Mouse (Mus musculus): Measurements from ENCODE around the gene Srgap1. TPM values are rescaled to one million over a fixed set of nuclear protein-coding genes. Genes with fewer than 3 reads are reported as not detected.

The Srgap1 gene
- polyA plus RNA-seq, 1 experiment: not detected

DNA sequence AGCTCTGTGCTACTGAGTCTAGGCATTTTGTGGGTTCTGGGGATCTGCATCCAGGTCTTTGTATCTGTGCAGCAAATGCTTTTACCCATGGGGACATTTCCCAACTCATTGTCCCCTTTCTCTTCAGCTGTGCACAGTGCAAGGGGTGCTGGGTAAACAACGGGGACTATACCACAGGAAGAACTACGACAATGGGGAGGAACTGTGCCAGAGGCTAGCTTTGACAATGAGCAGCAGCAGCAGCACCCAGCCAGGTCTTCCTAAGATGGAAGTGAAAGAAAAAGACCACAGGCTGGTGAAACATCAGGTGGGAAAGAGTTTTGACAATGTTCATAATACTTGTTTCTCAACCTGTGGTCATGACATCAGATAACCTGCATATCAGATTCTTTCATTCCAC is 197.6 kb downstream of the Srgap1 start:
- WGBS: 90% methylated on average over 2 of the region's 2 CpGs
- Histone ChIP-seq H3K4me1 (ENCODE audit: control insufficient read depth, insufficient read depth, low read length) (no peaks in the 10 kb centered on the region), H3K4me3 (ENCODE audit: insufficient read depth, low read depth, low read length) (no peak overlapping the region), H3K27ac (ENCODE audit: insufficient read depth, low read depth, low read length) (no peak overlapping the region)
- TF ChIP-seq POLR2A (IDR thresholded peaks at IDR 0.05; ENCODE audit: insufficient read depth, low read depth, low read length) (no peak), CTCF (IDR thresholded peaks at IDR 0.05; ENCODE audit: insufficient read depth, low read depth, low read length) (no peak)

DNA sequence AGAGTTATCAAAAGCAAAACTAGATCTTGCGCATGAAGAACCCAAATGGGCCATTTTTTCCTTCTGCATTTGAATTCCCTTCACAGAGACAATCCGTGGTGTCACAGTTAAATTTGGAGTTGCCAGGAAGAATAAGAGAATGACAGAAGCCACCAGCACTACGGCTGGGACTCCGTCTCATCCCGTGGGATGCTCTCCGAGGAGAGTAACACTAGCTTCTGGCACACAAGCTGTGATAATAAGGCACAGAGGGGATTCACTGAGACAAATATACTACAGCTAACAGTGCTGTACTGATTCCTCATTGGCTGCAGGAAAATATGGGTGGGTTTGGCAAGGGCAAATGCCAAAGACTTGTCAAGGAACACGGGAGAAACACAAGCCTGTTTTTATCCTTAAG is 201.4 kb downstream of the Srgap1 start:
- H3K4me3 ChIP-seq (ENCODE audit: insufficient read depth, low read depth, low read length): no peak overlapping the region
- no peaks in the 10 kb centered on the region for H3K4me1 ChIP-seq (ENCODE audit: control insufficient read depth, insufficient read depth, low read length)
- H3K27ac ChIP-seq (ENCODE audit: insufficient read depth, low read depth, low read length): no peak overlapping the region
- TF ChIP-seq POLR2A (IDR thresholded peaks at IDR 0.05; ENCODE audit: insufficient read depth, low read depth, low read length) (no peak), CTCF (IDR thresholded peaks at IDR 0.05; ENCODE audit: insufficient read depth, low read depth, low read length) (no peak)
- WGBS: 62% methylated on average over 7 of the region's 7 CpGs

- TF ChIP-seq CTCF (IDR thresholded peaks at IDR 0.05; ENCODE audit: insufficient read depth, low read depth, low read length) (no peak), POLR2A (IDR thresholded peaks at IDR 0.05; ENCODE audit: insufficient read depth, low read depth, low read length) (no peak)
- WGBS: 60% methylated on average over 16 of the region's 16 CpGs
- no peak overlapping the region for H3K4me3 ChIP-seq (ENCODE audit: insufficient read depth, low read depth, low read length)
- H3K4me1 ChIP-seq (ENCODE audit: control insufficient read depth, insufficient read depth, low read length): no peaks in the 10 kb centered on the region; the same call in 1 of the 2 replicates
- H3K27ac ChIP-seq (ENCODE audit: insufficient read depth, low read depth, low read length): 0 out of 2 replicates have a peak overlapping the region, but pooled peaks have one; percentile 21
Observed at GRCm38 (mm10) chr10:121837166-121837898, 209.8 kb downstream of the Srgap1 start.

GRCm38 (mm10) chr10:121836507-121837165 is 210.5 kb downstream of the Srgap1 start:
- Histone ChIP-seq H3K4me1 (ENCODE audit: control insufficient read depth, insufficient read depth, low read length) (no peaks in the 10 kb centered on the region; the same call in 1 of the 2 replicates), H3K4me3 (ENCODE audit: insufficient read depth, low read depth, low read length) (peak overlapping the region; percentile 25), H3K27ac (ENCODE audit: insufficient read depth, low read depth, low read length) (0 out of 2 replicates have a peak overlapping the region, but pooled peaks have one; percentile 21)
- WGBS: 28% methylated on average over 18 of the region's 18 CpGs
- TF ChIP-seq POLR2A (IDR thresholded peaks at IDR 0.05; ENCODE audit: insufficient read depth, low read depth, low read length): no peak
- no peak for TF ChIP-seq CTCF (IDR thresholded peaks at IDR 0.05; ENCODE audit: insufficient read depth, low read depth, low read length)

DNA sequence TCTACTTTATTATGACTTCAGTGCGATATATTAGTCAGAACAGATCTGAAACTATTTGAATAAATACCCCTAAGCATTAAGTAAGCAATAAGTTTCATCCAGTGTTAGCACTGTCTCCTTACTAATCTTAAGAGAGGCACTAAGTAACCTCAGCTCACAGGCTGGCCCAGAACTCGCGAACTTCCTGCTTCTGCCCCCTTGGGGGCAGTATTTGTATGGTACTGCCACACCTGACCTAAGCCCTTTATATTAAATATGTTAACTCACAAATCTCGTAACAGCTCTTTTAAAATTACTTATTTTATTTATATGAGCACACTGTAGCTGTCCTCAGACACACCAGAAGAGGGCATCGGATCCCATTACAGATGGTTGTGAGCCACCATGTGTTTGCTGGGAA is 213.7 kb downstream of the Srgap1 start:
- Histone ChIP-seq H3K4me1 (ENCODE audit: control insufficient read depth, insufficient read depth, low read length) (peaks cover 8% of the 10 kb centered on the region), H3K4me3 (ENCODE audit: insufficient read depth, low read depth, low read length) (no peak overlapping the region), H3K27ac (ENCODE audit: insufficient read depth, low read depth, low read length) (no peak overlapping the region)
- whole genome bisulfite sequencing: 87% methylated on average over 5 of the region's 5 CpGs
- no peak for TF ChIP-seq POLR2A (IDR thresholded peaks at IDR 0.05; ENCODE audit: insufficient read depth, low read depth, low read length)
- TF ChIP-seq CTCF (IDR thresholded peaks at IDR 0.05; ENCODE audit: insufficient read depth, low read depth, low read length): no peak

DNA sequence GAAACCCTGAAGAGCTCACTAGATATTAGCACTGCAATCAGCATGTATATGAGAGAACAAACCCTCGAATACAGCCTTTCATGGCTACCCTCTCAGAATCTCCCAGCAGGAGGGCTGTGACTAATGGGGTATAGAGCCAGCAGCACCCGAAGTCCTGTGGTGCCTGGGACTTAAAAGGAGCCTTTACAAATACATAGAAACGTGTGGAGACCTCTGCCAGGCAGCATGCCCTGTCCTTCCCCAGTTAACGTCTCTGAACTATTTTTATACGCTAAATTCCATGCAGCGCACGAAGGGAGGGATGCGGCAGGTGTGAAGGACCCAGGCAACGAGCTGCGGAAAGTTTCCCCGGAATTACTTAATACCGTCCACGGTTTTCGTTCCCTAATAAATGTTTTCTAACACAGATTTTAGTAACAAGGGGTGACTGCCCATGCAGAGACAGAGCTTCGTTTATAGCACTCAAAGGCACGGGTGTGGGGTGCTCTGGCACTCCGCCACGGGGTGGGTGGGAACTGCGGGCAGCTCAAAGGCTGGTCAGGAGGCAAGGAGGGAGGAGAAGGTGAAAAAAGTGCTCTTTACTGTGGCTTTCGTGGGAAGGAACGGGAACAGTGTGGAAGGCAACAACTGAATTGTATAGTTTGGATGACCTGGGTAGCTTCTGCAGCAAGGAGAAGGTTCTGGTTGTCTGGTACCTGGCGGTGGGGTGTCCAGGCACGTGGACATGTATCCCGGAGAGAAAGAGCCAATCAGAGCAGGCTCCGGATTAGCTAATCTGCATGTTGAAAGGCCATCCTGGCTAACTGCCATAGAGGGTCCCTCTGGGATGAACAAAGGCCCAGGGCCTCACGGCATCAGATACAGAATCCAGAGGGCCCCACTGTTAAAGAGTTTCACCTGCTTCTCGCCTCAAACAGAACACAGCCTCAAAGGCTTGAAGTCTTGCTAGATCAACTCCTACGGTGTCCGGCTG is 216.5 kb downstream of the Srgap1 start:
- 31% methylated on average over 29 of the region's 29 CpGs for WGBS

DNA sequence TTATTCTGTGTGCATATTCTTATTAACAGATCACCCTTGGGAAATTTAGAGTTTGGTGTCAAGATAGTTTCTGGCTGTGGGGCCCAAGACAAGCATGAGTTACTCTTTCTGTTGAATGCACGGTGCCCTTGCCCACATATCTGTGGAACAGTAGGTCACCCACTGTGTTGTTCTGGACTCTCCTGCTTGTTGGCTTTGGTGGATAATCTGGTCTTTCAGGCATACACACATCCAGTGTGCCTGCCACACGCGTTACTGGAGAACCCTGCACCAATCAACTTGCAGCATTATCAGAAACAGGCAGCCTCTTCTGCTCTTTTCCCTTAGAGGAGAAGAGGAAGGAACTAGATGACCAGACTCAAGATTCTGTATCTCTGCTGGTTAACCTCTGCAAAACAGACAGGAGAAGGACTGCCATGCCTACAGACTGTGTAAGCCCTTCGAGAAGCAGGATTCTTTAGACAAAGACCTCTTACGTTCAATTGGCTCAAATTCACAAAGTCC is 217.3 kb downstream of the Srgap1 start:
- H3K4me1 ChIP-seq (ENCODE audit: control insufficient read depth, insufficient read depth, low read length): peaks cover 8% of the 10 kb centered on the region
- no peak overlapping the region for H3K27ac ChIP-seq (ENCODE audit: insufficient read depth, low read depth, low read length)
- TF ChIP-seq CTCF (IDR thresholded peaks at IDR 0.05; ENCODE audit: insufficient read depth, low read depth, low read length): no peak
- TF ChIP-seq POLR2A (IDR thresholded peaks at IDR 0.05; ENCODE audit: insufficient read depth, low read depth, low read length): no peak
- no peak overlapping the region for H3K4me3 ChIP-seq (ENCODE audit: insufficient read depth, low read depth, low read length)
- WGBS: 55% methylated on average over 5 of the region's 5 CpGs

More for the DNA sequence above, 216.5 kb downstream of the Srgap1 start:
- Histone ChIP-seq H3K4me3 (ENCODE audit: insufficient read depth, low read depth, low read length) (no peak overlapping the region), H3K27ac (ENCODE audit: insufficient read depth, low read depth, low read length) (no peak overlapping the region), H3K4me1 (ENCODE audit: control insufficient read depth, insufficient read depth, low read length) (peaks cover 8% of the 10 kb centered on the region)
- TF ChIP-seq CTCF (IDR thresholded peaks at IDR 0.05; ENCODE audit: insufficient read depth, low read depth, low read length) (no peak), POLR2A (IDR thresholded peaks at IDR 0.05; ENCODE audit: insufficient read depth, low read depth, low read length) (no peak)

GRCm38 (mm10) chr10:121829034-121829433 is 218.1 kb downstream of the Srgap1 start:
- no peak for TF ChIP-seq POLR2A (IDR thresholded peaks at IDR 0.05; ENCODE audit: insufficient read depth, low read depth, low read length)
- no peak overlapping the region for H3K27ac ChIP-seq (ENCODE audit: insufficient read depth, low read depth, low read length)
- peaks cover 8% of the 10 kb centered on the region for H3K4me1 ChIP-seq (ENCODE audit: control insufficient read depth, insufficient read depth, low read length)
- WGBS: 92% methylated on average over 6 of the region's 6 CpGs
- H3K4me3 ChIP-seq (ENCODE audit: insufficient read depth, low read depth, low read length): no peak overlapping the region

All from olfactory bulb, adult 2 months (tissue).